Mouse (Mus musculus) myocyte (in vitro differentiated cells): ENCODE measurements around the gene Frem2.

Experiments
- CEBPB ChIP-seq: IDR thresholded peaks from 2 replicates; pipeline ENCODE4 v1.6.1; 2011; ENCODE audit warnings: mild to moderate bottlenecking, moderate library complexity; ENCODE audit not compliant: poor library complexity, insufficient read depth, severe bottlenecking
- E2F4 ChIP-seq: IDR thresholded peaks from one replicate; pipeline ENCODE4 v1.6.1; 2011; ENCODE audit warnings: mild to moderate bottlenecking, control low read depth, moderate library complexity; ENCODE audit not compliant: insufficient read depth
- MAX ChIP-seq: IDR thresholded peaks from one replicate; pipeline ENCODE4 v1.6.1; 2011; ENCODE audit warnings: low read depth, mild to moderate bottlenecking, control low read depth
- MYOD1 ChIP-seq, 3 experiments: IDR thresholded peaks; one replicate each; pipeline ENCODE4 v1.6.1; 2011; ENCODE audit warnings: control low read depth in 2 of 3, low read depth in 2 of 3, mild to moderate bottlenecking in 2 of 3, moderate library complexity in 1 of 3; ENCODE audit not compliant: insufficient read length in 2 of 3, control insufficient read depth in 1 of 3
- MYOG ChIP-seq, 3 experiments: IDR thresholded peaks; one replicate each; pipeline ENCODE4 v1.6.1; 2011; ENCODE audit warnings: control low read depth in 2 of 3, low read depth in 2 of 3, mild to moderate bottlenecking in 2 of 3; ENCODE audit not compliant: insufficient read length in 2 of 3, control insufficient read depth in 1 of 3, insufficient read depth in 1 of 3
- POLR2A ChIP-seq: IDR thresholded peaks from one replicate; pipeline ENCODE4 v1.6.1; 2011; ENCODE audit warnings: low read depth, mild to moderate bottlenecking, control low read depth, moderate library complexity; ENCODE audit not compliant: insufficient read length
- POLR2AphosphoS2 ChIP-seq: IDR thresholded peaks from one replicate; pipeline ENCODE4 v1.6.1; 2011; ENCODE audit warnings: low read depth, control low read depth; ENCODE audit not compliant: insufficient read length
- REST ChIP-seq: IDR thresholded peaks from one replicate; pipeline ENCODE4 v1.6.1; 2011; ENCODE audit warnings: mild to moderate bottlenecking, control low read depth, moderate library complexity; ENCODE audit not compliant: insufficient read depth, insufficient read length
- SRF ChIP-seq: IDR thresholded peaks from one replicate; pipeline ENCODE4 v1.6.1; 2011; ENCODE audit warnings: low read depth; ENCODE audit not compliant: control insufficient read depth, insufficient read length
- TCF12 ChIP-seq: IDR thresholded peaks from one replicate; pipeline ENCODE4 v1.6.1; 2011; ENCODE audit warnings: mild to moderate bottlenecking, control low read depth; ENCODE audit not compliant: poor library complexity, insufficient read depth, severe bottlenecking
- TCF3 ChIP-seq: IDR thresholded peaks from one replicate; pipeline ENCODE4 v1.6.1; 2011; ENCODE audit warnings: low read depth, control low read depth; ENCODE audit not compliant: insufficient read length
- USF1 ChIP-seq: IDR thresholded peaks from one replicate; pipeline ENCODE4 v1.6.1; 2011; ENCODE audit warnings: low read depth, mild to moderate bottlenecking, control low read depth, moderate library complexity

DNA sequence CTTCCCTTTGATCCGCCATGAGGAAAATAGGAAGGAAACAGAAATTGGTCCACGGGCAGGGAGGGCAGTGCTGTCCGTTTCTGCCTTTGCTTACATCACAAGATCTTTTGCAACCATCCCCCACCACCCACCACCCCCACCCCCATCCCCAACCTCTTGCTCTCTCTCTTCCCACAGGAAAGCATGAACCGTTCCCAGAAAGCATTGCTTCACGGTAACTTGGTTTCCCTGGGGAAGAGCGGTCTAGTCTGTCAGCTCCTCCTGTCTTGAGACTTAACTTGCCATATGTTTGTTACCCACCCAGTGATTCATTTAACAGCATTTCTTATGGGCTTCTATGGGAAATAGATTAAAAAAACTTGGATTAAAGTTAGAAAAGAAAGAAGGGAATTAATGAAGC lies 85.5 kb downstream of the Frem2 start:
- TF ChIP-seq POLR2A (no peak), REST (no peak), MYOD1 (IDR thresholded peaks at IDR 0.05; ENCODE audit: control insufficient read depth in 1 of 3, insufficient read length in 2 of 3, low read depth in 2 of 3) (no peak), MYOG (IDR thresholded peaks at IDR 0.05; ENCODE audit: control insufficient read depth in 1 of 3, insufficient read depth in 1 of 3, insufficient read length in 2 of 3, low read depth in 2 of 3) (no peak), USF1 (no peak), MAX (no peak), POLR2AphosphoS2 (no peak), E2F4 (no peak), SRF (no peak), CEBPB (no peak), TCF12 (no peak), TCF3 (no peak)
